Mouse (Mus musculus) spleen, postnatal 14 days (tissue): ENCODE data around the gene Shc3.

Experiments used
- DNase-seq, 2 experiments: peaks; one replicate each; pipeline ENCODE4 v3.0.0; 2021 to 2022; ENCODE audit warnings: low spot score in 2 of 2

The Shc3 gene

GRCm38 (mm10) chr13:51568501-51568901 lies 718 bp downstream of the Shc3 start:
- no peak for DNase-seq

GRCm38 (mm10) chr13:51567411-51567851 lies 1.8 kb downstream of the Shc3 start:
- DNase-seq: no peak

GRCm38 (mm10) chr13:51567078-51567395 lies 2.2 kb downstream of the Shc3 start:
- no peak for DNase-seq

DNA sequence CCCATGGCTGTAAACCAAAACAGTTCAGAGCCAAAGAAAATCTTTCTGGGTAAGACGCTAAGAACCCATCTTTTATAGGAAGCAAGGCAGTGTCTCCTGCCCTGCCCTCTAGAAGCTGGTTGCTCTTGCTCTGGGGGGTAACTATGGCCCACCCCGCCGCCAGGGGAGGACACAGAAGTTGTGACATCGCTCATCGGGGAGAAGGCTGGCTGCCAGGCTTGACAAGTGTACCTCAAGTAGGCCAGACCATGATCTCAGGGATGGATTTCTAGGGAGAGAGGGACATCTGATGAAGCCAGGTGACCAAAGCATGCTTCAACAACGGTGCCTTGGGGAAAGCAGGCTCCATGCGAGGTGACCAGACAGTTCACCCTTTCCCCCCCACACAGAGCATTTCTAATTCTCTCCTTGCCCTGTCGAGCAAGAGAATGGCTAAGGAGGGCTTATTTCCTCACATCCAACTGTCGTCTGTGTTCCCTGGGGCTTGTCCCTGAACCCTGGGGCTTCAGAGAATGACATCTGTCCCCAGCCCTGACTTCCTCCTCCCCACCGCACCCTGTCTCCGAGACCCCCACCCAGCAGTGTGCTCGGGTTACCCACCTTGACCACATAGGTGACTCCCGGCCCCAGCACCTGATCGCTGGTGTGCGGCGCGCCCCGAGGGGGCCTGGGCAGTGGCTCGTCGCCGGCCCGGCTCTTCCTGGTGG lies 2.7 kb downstream of the Shc3 start:
- no peak for DNase-seq

DNA sequence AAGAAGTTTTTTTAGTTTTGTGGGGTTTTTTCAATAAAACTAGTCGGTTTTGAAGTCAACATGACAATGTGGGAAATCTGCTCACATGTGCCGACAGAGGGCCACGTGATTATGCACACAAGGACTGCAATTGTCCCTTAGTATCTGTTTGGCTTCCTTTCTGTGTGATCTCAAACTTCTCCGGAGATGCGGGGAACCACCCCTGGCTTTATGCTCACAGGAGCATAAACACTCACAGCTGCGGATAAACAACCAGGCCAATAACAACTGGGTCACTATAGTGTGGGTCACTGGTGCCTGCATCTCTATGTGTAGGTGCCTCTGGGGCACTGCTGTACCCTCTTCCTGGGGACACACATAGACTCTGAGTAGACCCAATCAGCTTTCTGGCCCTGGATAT lies 4.5 kb downstream of the Shc3 start:
- DNase-seq: no peak

DNA sequence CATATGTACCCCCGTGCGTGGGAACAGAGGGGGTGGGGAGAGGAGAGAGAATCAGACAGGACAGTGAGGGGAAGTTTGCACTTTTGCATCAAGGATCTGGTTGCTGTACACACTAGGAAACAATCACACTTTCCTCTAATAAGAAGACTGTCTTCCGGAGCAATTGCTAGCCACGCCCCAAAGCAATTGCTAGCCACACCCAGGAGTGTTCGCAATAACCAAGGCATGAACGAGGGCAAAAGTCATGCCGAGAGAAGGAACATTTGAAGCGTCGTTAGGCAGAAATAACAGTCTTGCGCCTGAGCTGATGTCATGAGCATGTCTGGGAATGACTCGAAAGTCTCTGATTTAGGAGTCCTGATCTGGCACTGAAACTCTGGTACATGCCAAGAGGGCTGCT lies 15.9 kb downstream of the Shc3 start:
- no peak for DNase-seq

- DNase-seq: no peak
These were observed 17.0 kb downstream of the Shc3 start for GRCm38 (mm10) chr13:51552233-51552632.

DNA sequence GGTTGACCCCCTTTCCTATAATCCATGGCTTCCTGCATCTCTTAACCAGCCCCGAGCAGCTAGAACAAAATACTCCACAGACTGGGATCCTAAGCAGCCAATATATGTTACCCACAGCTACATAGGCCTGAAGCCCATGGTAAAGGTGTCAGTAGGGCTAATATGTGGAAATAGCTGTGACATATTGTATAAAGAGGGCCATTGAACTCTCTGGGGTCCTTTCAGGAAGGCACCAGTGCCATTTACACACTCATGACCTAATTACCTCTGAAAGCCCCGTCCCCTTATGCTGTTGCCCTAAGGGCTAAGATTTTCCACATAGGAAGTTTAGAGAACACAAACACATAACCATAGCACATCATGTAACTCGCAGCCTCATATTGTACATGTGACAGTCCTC lies 17.4 kb downstream of the Shc3 start:
- no peak for DNase-seq

GRCm38 (mm10) chr13:51539816-51540215 lies 29.4 kb downstream of the Shc3 start:
- no peak for DNase-seq

DNA sequence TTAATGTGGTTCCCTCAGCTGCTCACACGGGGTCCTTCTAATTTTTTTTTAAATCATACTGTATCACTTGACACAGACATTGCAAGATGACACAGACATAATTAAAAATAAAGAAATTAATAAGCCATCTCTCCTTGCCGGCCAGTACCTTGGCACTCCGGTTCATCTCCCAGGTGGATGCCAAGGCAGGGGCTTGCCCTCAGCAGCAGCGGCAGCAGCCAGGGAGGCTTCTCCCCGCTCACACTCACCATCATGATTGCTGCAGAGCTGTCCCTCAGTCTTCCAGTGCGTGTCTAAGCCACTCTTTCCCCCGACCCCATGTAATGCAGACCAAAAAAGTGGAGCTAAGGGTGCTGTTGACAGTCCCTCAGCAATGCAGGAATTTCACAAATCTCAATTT lies 33.9 kb downstream of the Shc3 start:
- no peak for DNase-seq

GRCm38 (mm10) chr13:51526480-51526879 lies 42.7 kb downstream of the Shc3 start:
- DNase-seq: no peak

GRCm38 (mm10) chr13:51524316-51524715 lies 44.9 kb downstream of the Shc3 start:
- no peak for DNase-seq

DNA sequence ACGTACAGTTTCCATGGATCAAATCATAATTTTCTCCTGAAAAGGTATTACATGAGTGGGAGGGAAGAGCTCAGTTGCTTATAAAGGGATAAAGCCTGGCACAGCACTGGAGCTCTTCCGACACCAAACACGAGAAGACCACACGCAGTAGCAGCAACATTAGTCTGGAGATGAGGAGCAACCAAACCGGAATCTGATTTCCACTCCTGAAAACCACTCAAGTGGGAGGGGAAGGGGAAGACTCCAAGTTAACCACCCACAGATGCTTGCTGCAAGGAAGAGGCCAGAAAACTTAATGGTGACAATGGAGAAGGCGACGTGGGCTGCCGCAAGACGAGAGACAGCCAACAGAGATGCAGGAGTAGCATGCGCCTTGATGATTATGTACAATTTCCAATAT lies 45.9 kb downstream of the Shc3 start:
- DNase-seq: no peak

GRCm38 (mm10) chr13:51518880-51519279 lies 50.3 kb downstream of the Shc3 start:
- DNase-seq: no peak

GRCm38 (mm10) chr13:51517943-51518342 lies 51.3 kb downstream of the Shc3 start:
- no peak for DNase-seq

GRCm38 (mm10) chr13:51508836-51509235 lies 60.4 kb downstream of the Shc3 start:
- no peak for DNase-seq

GRCm38 (mm10) chr13:51505711-51506110 lies 63.5 kb downstream of the Shc3 start:
- DNase-seq: no peak

GRCm38 (mm10) chr13:51499769-51500168 lies 69.5 kb downstream of the Shc3 start:
- no peak for DNase-seq

DNA sequence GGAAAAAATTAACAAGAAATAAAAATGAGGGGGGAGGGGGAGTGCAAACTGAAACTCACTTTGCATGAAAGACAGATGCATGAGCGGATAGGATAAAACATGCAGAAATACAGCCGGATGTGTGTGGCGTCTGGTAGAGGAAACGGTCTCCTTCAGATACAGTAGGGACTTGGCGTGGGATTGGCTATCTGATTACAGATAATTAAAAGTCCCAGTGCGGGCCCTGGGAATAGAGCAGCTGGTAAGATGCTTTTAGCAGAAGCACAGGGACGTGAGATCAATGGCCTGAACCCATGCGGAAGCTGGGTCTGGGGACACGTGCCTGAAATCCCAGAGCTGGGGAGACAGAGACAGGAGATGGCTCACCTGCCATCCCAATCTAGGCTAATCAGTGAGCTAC lies 75.5 kb downstream of the Shc3 start:
- no peak for DNase-seq

GRCm38 (mm10) chr13:51491649-51492435 lies 77.4 kb downstream of the Shc3 start:
- no peak for DNase-seq

GRCm38 (mm10) chr13:51490195-51490594 lies 79.0 kb downstream of the Shc3 start:
- no peak for DNase-seq

- no peak for DNase-seq
These were observed 80.3 kb downstream of the Shc3 start for GRCm38 (mm10) chr13:51488945-51489344.

DNA sequence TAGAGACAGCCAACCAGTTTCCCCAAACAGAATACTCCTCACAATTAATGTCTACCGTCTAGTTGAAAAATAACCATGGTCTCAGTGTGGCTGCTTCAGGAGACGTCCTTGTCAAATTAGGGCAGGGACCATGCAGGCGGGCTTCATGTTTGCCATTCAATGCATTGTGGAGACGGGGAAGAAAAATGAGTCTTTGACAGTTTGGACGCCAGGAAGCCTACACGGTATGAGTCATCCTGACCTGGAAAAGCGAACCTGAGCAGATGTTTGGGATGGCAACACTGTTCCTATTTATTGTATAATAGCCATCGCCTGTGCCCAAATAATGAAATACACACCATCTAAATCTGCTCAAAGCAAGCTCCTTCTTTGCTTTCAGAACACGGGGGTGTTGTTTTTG lies 83.9 kb downstream of the Shc3 start:
- no peak for DNase-seq
